ENCODE assay signal across 8 mouse cellular contexts in the genomic region with DNA sequence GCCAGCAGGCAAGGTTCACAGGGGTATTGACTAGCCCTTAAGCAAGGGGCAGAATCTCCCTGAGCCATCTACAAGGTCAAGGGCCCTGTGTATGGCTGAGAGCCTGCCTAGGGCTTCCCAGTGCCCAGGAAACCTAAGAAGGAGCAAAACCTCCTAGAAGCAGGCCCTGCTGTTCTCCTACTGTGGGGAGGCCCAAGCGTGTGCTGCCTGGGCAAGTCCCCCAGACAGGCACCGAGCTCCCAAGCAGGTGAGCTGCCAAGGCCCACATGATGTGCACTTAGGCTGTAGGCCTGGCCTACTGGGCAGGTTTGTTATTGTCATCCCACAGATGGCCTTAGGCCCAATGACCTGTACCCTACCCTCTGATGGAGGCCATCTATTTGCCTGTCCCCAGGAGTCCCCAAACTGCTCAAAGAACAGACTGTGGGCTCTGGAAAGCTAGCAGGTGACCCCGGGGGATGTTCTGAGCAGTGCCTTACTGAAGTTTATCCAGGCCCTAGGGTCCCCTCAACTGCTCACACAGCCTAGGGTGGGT. TPM values are rescaled to one million over a fixed set of nuclear protein-coding genes. Genes with fewer than 3 reads are reported as not detected.
DNase-seq lines count a peak whose midpoint lies in the region; ATAC-seq and TF ChIP-seq lines count a peak whose summit lies in the region.

No protein-coding gene starts in this region.

- no peaks in the 10 kb centered on the region for H3K36me3 ChIP-seq in kidney, postnatal 0 days (ENCODE audit: insufficient read depth, low read length)
- no peaks in the 10 kb centered on the region for H3K36me3 ChIP-seq in hindbrain, embryonic 10.5 days
- no peaks in the 10 kb centered on the region for H3K36me3 ChIP-seq in liver, embryonic 16.5 days (ENCODE audit: control insufficient read depth, insufficient read depth)

- TF ChIP-seq CTCF in kidney, postnatal 0 days (IDR thresholded peaks at IDR 0.05; ENCODE audit: low read depth) = no peak

- H3K27ac ChIP-seq in kidney, postnatal 0 days = peak overlapping the region; percentile 90
- H3K27ac ChIP-seq in brown adipose tissue, adult 24 weeks (replicated peaks; ENCODE audit: low read depth, low read length) = peak overlapping the region; percentile 58
- H3K27ac ChIP-seq in hindbrain, embryonic 10.5 days = peak overlapping the region; percentile 96
- peak overlapping the region; percentile 52; the same call in 1 of the 2 replicates for H3K27ac ChIP-seq in liver, embryonic 16.5 days (ENCODE audit: low read length)

- H3K9ac ChIP-seq in kidney, postnatal 0 days (ENCODE audit: low read depth, low read length) = peak overlapping the region; percentile 35; the same call in 1 of the 2 replicates
- no peak overlapping the region for H3K9ac ChIP-seq in liver, embryonic 16.5 days (ENCODE audit: low read depth, low read length)

- H3K4me2 ChIP-seq in kidney, postnatal 0 days (ENCODE audit: low read length) = 0 out of 2 replicates have a peak overlapping the region, but pooled peaks have one; percentile 17
- no peak overlapping the region for H3K4me2 ChIP-seq in liver, embryonic 16.5 days (ENCODE audit: low read depth, low read length)

- H3K4me1 ChIP-seq in kidney, postnatal 0 days (replicated peaks; ENCODE audit: insufficient read depth, low read length) = peaks cover 46% of the 10 kb centered on the region
- peaks cover 31% of the 10 kb centered on the region for H3K4me1 ChIP-seq in brown adipose tissue, adult 24 weeks (ENCODE audit: control insufficient read depth, insufficient read depth, insufficient read length, low read length)
- H3K4me1 ChIP-seq in hindbrain, embryonic 10.5 days (replicated peaks) = peaks cover 78% of the 10 kb centered on the region
- peaks cover 13% of the 10 kb centered on the region for H3K4me1 ChIP-seq in liver, embryonic 16.5 days (ENCODE audit: control insufficient read depth, low read depth, low read length)

- H3K9me3 ChIP-seq in kidney, postnatal 0 days (replicated peaks; ENCODE audit: low read length) = no peaks in the 10 kb centered on the region
- no peaks in the 10 kb centered on the region for H3K9me3 ChIP-seq in hindbrain, embryonic 10.5 days
- H3K9me3 ChIP-seq in liver, embryonic 16.5 days (replicated peaks; ENCODE audit: control insufficient read depth, low read length) = no peaks in the 10 kb centered on the region

- no peak for ATAC-seq in kidney, postnatal 0 days (replicated peaks; ENCODE audit: low FRiP score, low read depth)
- ATAC-seq in liver, embryonic 16.5 days (ENCODE audit: low read depth) = no peak

- no peak overlapping the region for H3K4me3 ChIP-seq in kidney, postnatal 0 days (replicated peaks; ENCODE audit: low read depth, low read length)
- no peak overlapping the region for H3K4me3 ChIP-seq in brown adipose tissue, adult 24 weeks (ENCODE audit: insufficient read depth, low read depth, low read length)
- no peak overlapping the region for H3K4me3 ChIP-seq in hindbrain, embryonic 10.5 days
- H3K4me3 ChIP-seq in liver, embryonic 16.5 days (ENCODE audit: low read depth, low read length) = no peak overlapping the region

- no peak for DNase-seq in kidney, postnatal 0 days (ENCODE audit: low spot score)
- DNase-seq in kidney, adult 8-10 months = no peak
- no peak for DNase-seq in hindbrain, embryonic 10.5 days (ENCODE audit: low spot score)
- no peak for DNase-seq in testis, postnatal 14 days (ENCODE audit: low spot score)
- no peak for DNase-seq in thymus, postnatal 10 days (ENCODE audit: low spot score in 2 of 2)
- DNase-seq in cerebellum, postnatal 4 days (ENCODE audit: low spot score in 2 of 2) = no peak

- no peaks in the 10 kb centered on the region for H3K27me3 ChIP-seq in kidney, postnatal 0 days (ENCODE audit: insufficient read depth, low read length)
- H3K27me3 ChIP-seq in hindbrain, embryonic 10.5 days (ENCODE audit: insufficient read depth, poor library complexity, severe bottlenecking) = peaks cover 12% of the 10 kb centered on the region
- peaks cover 28% of the 10 kb centered on the region for H3K27me3 ChIP-seq in liver, embryonic 16.5 days (ENCODE audit: control insufficient read depth, insufficient read depth, low read depth, low read length)

- 93% methylated on average over 3 of the region's 3 CpGs for WGBS in kidney, postnatal 0 days
- WGBS in hindbrain, embryonic 10.5 days = 82% methylated on average over 3 of the region's 3 CpGs
- WGBS in liver, embryonic 16.5 days (ENCODE audit: insufficient replicate concordance) = 51% methylated on average over 3 of the region's 3 CpGs

RNA-seq across cellular contexts. Expression of a gene that starts 9.7 kb away (rescaled TPM):
- polyA plus RNA-seq in kidney, postnatal 0 days (2015; fragmentation: Nextera tagmentation; extraction: Ambion mirVana) = 12.1 and 12.9 TPM in 2 replicates
- polyA plus RNA-seq in brown adipose tissue, adult 24 weeks (2012; ENCODE audit: insufficient read depth, insufficient read length, missing spikeins) = 5.6 and 8.9 TPM in 2 replicates
- 39.1 and 46.4 TPM in 2 replicates for polyA plus RNA-seq in hindbrain, embryonic 10.5 days (2016; fragmentation: Nextera tagmentation; extraction: Ambion mirVana)
- polyA plus RNA-seq in liver, embryonic 16.5 days (2015; fragmentation: Nextera tagmentation; extraction: Ambion mirVana) = 2.8 and 3.1 TPM in 2 replicates
